Mouse (Mus musculus) midbrain, embryonic 13.5 days (tissue): ENCODE results near the gene Pknox2. TPM values are rescaled to one million over a fixed set of nuclear protein-coding genes. Genes with fewer than 3 reads are reported as not detected.
A peak's percentile ranks its signal among the peaks of the same experiment; 100 is the strongest.

Experiments
- ATAC-seq: fragments of 200-750 bp; cut with Nextera tagmentation; 2 replicates; pipeline ENCODE4 v1.8.0; 2017; ENCODE audit warnings: mild to moderate bottlenecking, moderate TSS enrichment, moderate library complexity
- H3K27ac ChIP-seq: fragments of 300-500 bp; sonication (generic); 2 replicates; pipeline ENCODE4 v1.5.1; 2015; ENCODE audit warnings: inconsistent platforms, mild to moderate bottlenecking, moderate library complexity
- H3K27me3 ChIP-seq: fragments of 300-500 bp; sonication (generic); 2 replicates; pipeline ENCODE4 v1.6.1; 2015; ENCODE audit warnings: mild to moderate bottlenecking, inconsistent platforms
- H3K36me3 ChIP-seq: fragments of 300-500 bp; sonication (generic); 2 replicates; pipeline ENCODE4 v1.6.1; 2015; ENCODE audit warnings: mild to moderate bottlenecking, inconsistent platforms
- H3K4me1 ChIP-seq: fragments of 300-500 bp; sonication (generic); replicated peaks from 2 replicates; pipeline ENCODE4 v1.6.1; 2015; ENCODE audit warnings: inconsistent platforms
- H3K4me2 ChIP-seq: fragments of 300-500 bp; sonication (generic); replicated peaks from 2 replicates; pipeline ENCODE4 v1.6.1; 2015; ENCODE audit warnings: moderate library complexity, mild to moderate bottlenecking, inconsistent platforms
- H3K4me3 ChIP-seq: fragments of 300-500 bp; sonication (generic); replicated peaks from 2 replicates; pipeline ENCODE4 v1.5.1; 2015; ENCODE audit warnings: mild to moderate bottlenecking, inconsistent platforms
- H3K9ac ChIP-seq: fragments of 300-500 bp; sonication (generic); replicated peaks from 2 replicates; pipeline ENCODE4 v1.6.1; 2015; ENCODE audit warnings: mild to moderate bottlenecking, inconsistent platforms
- H3K9me3 ChIP-seq: fragments of 300-500 bp; sonication (generic); 2 replicates; pipeline ENCODE4 v1.6.1; 2016; ENCODE audit warnings: mild to moderate bottlenecking, inconsistent platforms
- WGBS: fragments of 180-500 bp; shearing (Covaris S2); methylation state at CpG from one replicate; pipeline ENCODE4 v1.1.7; 2015; 5-methylcytosine and 5-hydroxymethylcytosine counted together
- polyA plus RNA-seq: library from polyadenylated mRNA; unstranded; fragments of >200 nt; fragmentation: Nextera tagmentation; extraction: Ambion mirVana; gene quantifications from 2 replicates; pipeline ENCODE4 v1.2.1, GENCODE M21; 2015

Gene Pknox2
- polyA plus RNA-seq, 1 experiment from 2014 or later = 33.1 TPM

- H3K9ac ChIP-seq = no peak overlapping the region
- H3K4me2 ChIP-seq = no peak overlapping the region
- H3K36me3 ChIP-seq = no peaks in the 10 kb centered on the region
- no peak for ATAC-seq
- no peak overlapping the region for H3K27ac ChIP-seq
- H3K4me3 ChIP-seq = no peak overlapping the region
- no peaks in the 10 kb centered on the region for H3K27me3 ChIP-seq
- WGBS = 11% methylated on average over 5 of the region's 5 CpGs
- peaks cover 41% of the 10 kb centered on the region for H3K4me1 ChIP-seq
- H3K9me3 ChIP-seq = no peaks in the 10 kb centered on the region
Observed at GRCm38 (mm10) chr9:36970651-36971050, 176.6 kb downstream of the Pknox2 start.

GRCm38 (mm10) chr9:36969131-36969530 lies 178.1 kb downstream of the Pknox2 start:
- no peak overlapping the region for H3K27ac ChIP-seq
- ATAC-seq = no peak; the same call in 1 of the 2 replicates
- no peak overlapping the region for H3K4me3 ChIP-seq
- 95% methylated on average over 1 of the region's 1 CpGs for WGBS
- no peaks in the 10 kb centered on the region for H3K36me3 ChIP-seq
- peaks cover 48% of the 10 kb centered on the region for H3K4me1 ChIP-seq
- H3K4me2 ChIP-seq = no peak overlapping the region
- no peaks in the 10 kb centered on the region for H3K27me3 ChIP-seq
- no peaks in the 10 kb centered on the region for H3K9me3 ChIP-seq
- H3K9ac ChIP-seq = no peak overlapping the region

- Histone ChIP-seq H3K27me3 (no peaks in the 10 kb centered on the region), H3K9ac (no peak overlapping the region), H3K4me1 (peaks cover 53% of the 10 kb centered on the region), H3K36me3 (no peaks in the 10 kb centered on the region), H3K4me3 (no peak overlapping the region), H3K27ac (no peak overlapping the region), H3K9me3 (no peaks in the 10 kb centered on the region), H3K4me2 (no peak overlapping the region)
- 43% methylated on average over 7 of the region's 7 CpGs for WGBS
- ATAC-seq = peak; percentile 67
Observed at GRCm38 (mm10) chr9:36968713-36969112, 178.5 kb downstream of the Pknox2 start.

GRCm38 (mm10) chr9:36968236-36968635 lies 179.0 kb downstream of the Pknox2 start:
- ATAC-seq = no peak
- 75% methylated on average over 7 of the region's 7 CpGs for WGBS
- H3K4me3 ChIP-seq = no peak overlapping the region

GRCm38 (mm10) chr9:36965720-36966119 lies 181.5 kb downstream of the Pknox2 start:
- Histone ChIP-seq H3K27me3 (no peaks in the 10 kb centered on the region), H3K4me1 (peaks cover 59% of the 10 kb centered on the region), H3K4me3 (no peak overlapping the region), H3K36me3 (no peaks in the 10 kb centered on the region), H3K9me3 (no peaks in the 10 kb centered on the region), H3K27ac (no peak overlapping the region), H3K9ac (no peak overlapping the region), H3K4me2 (no peak overlapping the region)
- no peak for ATAC-seq
- WGBS = 63% methylated on average over 5 of the region's 5 CpGs

More at GRCm38 (mm10) chr9:36968236-36968635, 179.0 kb downstream of the Pknox2 start:
- H3K27me3 ChIP-seq = no peaks in the 10 kb centered on the region
- H3K4me1 ChIP-seq = peaks cover 57% of the 10 kb centered on the region
- no peak overlapping the region for H3K9ac ChIP-seq
- no peaks in the 10 kb centered on the region for H3K9me3 ChIP-seq
- H3K36me3 ChIP-seq = no peaks in the 10 kb centered on the region
- no peak overlapping the region for H3K4me2 ChIP-seq
- no peak overlapping the region for H3K27ac ChIP-seq

GRCm38 (mm10) chr9:36964230-36964629 lies 183.0 kb downstream of the Pknox2 start:
- H3K4me1 ChIP-seq = peaks cover 59% of the 10 kb centered on the region
- no peaks in the 10 kb centered on the region for H3K36me3 ChIP-seq
- H3K4me3 ChIP-seq = no peak overlapping the region
- ATAC-seq = peak; percentile 25
- H3K9me3 ChIP-seq = no peaks in the 10 kb centered on the region
- H3K4me2 ChIP-seq = no peak overlapping the region
- H3K27ac ChIP-seq = peak overlapping the region; percentile 59
- 2% methylated on average over 5 of the region's 5 CpGs for WGBS
- H3K9ac ChIP-seq = peak overlapping the region; percentile 57
- H3K27me3 ChIP-seq = no peaks in the 10 kb centered on the region

GRCm38 (mm10) chr9:36963512-36963911 lies 183.7 kb downstream of the Pknox2 start:
- no peaks in the 10 kb centered on the region for H3K36me3 ChIP-seq
- no peak for ATAC-seq
- H3K9me3 ChIP-seq = no peaks in the 10 kb centered on the region
- H3K9ac ChIP-seq = no peak overlapping the region
- H3K4me2 ChIP-seq = no peak overlapping the region
- WGBS = 32% methylated on average over 3 of the region's 3 CpGs
- no peak overlapping the region for H3K4me3 ChIP-seq
- peaks cover 60% of the 10 kb centered on the region for H3K4me1 ChIP-seq
- no peaks in the 10 kb centered on the region for H3K27me3 ChIP-seq
- peak overlapping the region; percentile 55; the same call in 1 of the 2 replicates for H3K27ac ChIP-seq

- Histone ChIP-seq H3K36me3 (no peaks in the 10 kb centered on the region), H3K4me3 (no peak overlapping the region), H3K9me3 (no peaks in the 10 kb centered on the region), H3K4me1 (peaks cover 55% of the 10 kb centered on the region), H3K9ac (no peak overlapping the region), H3K27me3 (no peaks in the 10 kb centered on the region), H3K27ac (no peak overlapping the region), H3K4me2 (no peak overlapping the region)
- 0 out of 2 replicates have a peak, but pooled peaks have one; percentile 13 for ATAC-seq
- WGBS = 28% methylated on average over 1 of the region's 1 CpGs
Observed at GRCm38 (mm10) chr9:36961874-36962273, 185.3 kb downstream of the Pknox2 start.

GRCm38 (mm10) chr9:36961153-36961552 lies 186.1 kb downstream of the Pknox2 start:
- H3K4me2 ChIP-seq = no peak overlapping the region
- WGBS = 93% methylated on average over 5 of the region's 5 CpGs
- H3K27ac ChIP-seq = no peak overlapping the region
- H3K36me3 ChIP-seq = no peaks in the 10 kb centered on the region
- H3K27me3 ChIP-seq = no peaks in the 10 kb centered on the region
- peaks cover 50% of the 10 kb centered on the region for H3K4me1 ChIP-seq
- H3K9me3 ChIP-seq = no peaks in the 10 kb centered on the region
- no peak overlapping the region for H3K4me3 ChIP-seq
- no peak for ATAC-seq
- H3K9ac ChIP-seq = no peak overlapping the region

GRCm38 (mm10) chr9:36951133-36951484 lies 196.1 kb downstream of the Pknox2 start:
- H3K4me1 ChIP-seq = peaks cover 46% of the 10 kb centered on the region
- H3K4me3 ChIP-seq = no peak overlapping the region
- no peaks in the 10 kb centered on the region for H3K27me3 ChIP-seq
- peaks cover 3% of the 10 kb centered on the region for H3K36me3 ChIP-seq
- no peak overlapping the region; the same call in 1 of the 2 replicates for H3K4me2 ChIP-seq
- WGBS = 46% methylated on average over 2 of the region's 2 CpGs
- peak; percentile 75 for ATAC-seq
- no peak overlapping the region for H3K9ac ChIP-seq
- H3K27ac ChIP-seq = peak overlapping the region; percentile 88
- H3K9me3 ChIP-seq = no peaks in the 10 kb centered on the region

GRCm38 (mm10) chr9:36950271-36951132 lies 196.7 kb downstream of the Pknox2 start:
- Histone ChIP-seq H3K27ac (peak overlapping the region; percentile 88), H3K4me2 (peak overlapping the region; percentile 20), H3K4me3 (no peak overlapping the region), H3K9me3 (no peaks in the 10 kb centered on the region), H3K36me3 (peaks cover 3% of the 10 kb centered on the region), H3K4me1 (peaks cover 46% of the 10 kb centered on the region), H3K27me3 (no peaks in the 10 kb centered on the region), H3K9ac (no peak overlapping the region)
- WGBS = 7% methylated on average over 14 of the region's 14 CpGs
- peak; percentile 84 for ATAC-seq

GRCm38 (mm10) chr9:36948181-36948580 lies 199.0 kb downstream of the Pknox2 start:
- H3K4me3 ChIP-seq = no peak overlapping the region
- H3K36me3 ChIP-seq = no peaks in the 10 kb centered on the region
- ATAC-seq = no peak
- H3K4me1 ChIP-seq = peaks cover 58% of the 10 kb centered on the region
- H3K9me3 ChIP-seq = no peaks in the 10 kb centered on the region
- no peak overlapping the region for H3K4me2 ChIP-seq
- 85% methylated on average over 5 of the region's 5 CpGs for WGBS
- no peak overlapping the region for H3K27ac ChIP-seq
- H3K9ac ChIP-seq = no peak overlapping the region
- H3K27me3 ChIP-seq = no peaks in the 10 kb centered on the region
